Mouse (Mus musculus) liver, embryonic 14.5 days (tissue): ENCODE results near the gene Adi1. TPM values are rescaled to one million over a fixed set of nuclear protein-coding genes. Genes with fewer than 3 reads are reported as not detected.

Experiments used
- ATAC-seq: fragments of 200-750 bp; cut with Nextera tagmentation; 2 replicates; pipeline ENCODE4 v1.8.0; 2017; ENCODE audit warnings: moderate number of reproducible peaks, mild to moderate bottlenecking, moderate library complexity; ENCODE audit not compliant: insufficient read depth
- DNase-seq, 3 experiments: peaks; one replicate each; pipeline ENCODE4 v3.0.0-alpha.2; 2012 to 2013; ENCODE audit warnings: low read depth in 3 of 3, low spot score in 3 of 3
- H3K27ac ChIP-seq: fragments of 300-500 bp; sonication (generic); 2 replicates; pipeline ENCODE4 v1.5.1; 2014; ENCODE audit warnings: moderate library complexity, mild to moderate bottlenecking, control low read depth, inconsistent platforms
- H3K27me3 ChIP-seq: fragments of 300-500 bp; sonication (generic); 2 replicates; pipeline ENCODE4 v1.6.1; 2014; ENCODE audit warnings: mild to moderate bottlenecking, low read length, moderate library complexity; ENCODE audit not compliant: control insufficient read depth, insufficient read depth
- H3K36me3 ChIP-seq: fragments of 300-500 bp; sonication (generic); replicated peaks from 2 replicates; pipeline ENCODE4 v1.6.1; 2014; ENCODE audit warnings: low read depth; ENCODE audit not compliant: control insufficient read depth, insufficient read depth
- H3K4me1 ChIP-seq, 2 experiments: fragments of 200-500 bp in 1 of 2; fragments of 300-500 bp in 1 of 2; sonication (generic) in 1 of 2; replicated peaks; 2 replicates each; pipeline ENCODE4 v1.6.1; 2012 to 2014; ENCODE audit warnings: antibody characterized with exemption in 1 of 2, inconsistent platforms in 1 of 2, low read length in 1 of 2; ENCODE audit not compliant: control insufficient read depth in 2 of 2, insufficient read depth in 2 of 2
- H3K4me2 ChIP-seq: fragments of 300-500 bp; sonication (generic); 2 replicates; pipeline ENCODE4 v1.6.1; 2014; ENCODE audit warnings: low read depth, mild to moderate bottlenecking, control low read depth, moderate library complexity
- H3K4me3 ChIP-seq, 2 experiments: fragments of 200-500 bp in 1 of 2; fragments of 300-500 bp in 1 of 2; sonication (generic) in 1 of 2; 2 replicates each; pipeline ENCODE4 v1.5.1; 2012 to 2014; ENCODE audit warnings: low read depth in 2 of 2, low read length in 2 of 2, mild to moderate bottlenecking in 2 of 2, control low read depth in 1 of 2, inconsistent platforms in 1 of 2, moderate library complexity in 1 of 2; ENCODE audit not compliant: insufficient read depth in 1 of 2
- H3K9ac ChIP-seq: fragments of 300-500 bp; sonication (generic); replicated peaks from 2 replicates; pipeline ENCODE4 v1.6.1; 2014; ENCODE audit warnings: mild to moderate bottlenecking, control low read depth, moderate library complexity
- H3K9me3 ChIP-seq: fragments of 300-500 bp; sonication (generic); 2 replicates; pipeline ENCODE4 v1.6.1; 2016; ENCODE audit warnings: low read length, mixed read lengths; ENCODE audit not compliant: control insufficient read depth
- CTCF ChIP-seq: IDR thresholded peaks from 2 replicates; pipeline ENCODE4 v1.5.1; 2016; ENCODE audit warnings: antibody characterized with exemption, low read depth, control low read depth
- EP300 ChIP-seq: IDR thresholded peaks from 2 replicates; pipeline ENCODE4 v1.6.1; 2016; ENCODE audit warnings: antibody characterized with exemption, low read depth
- WGBS: fragments of 180-500 bp; shearing (Covaris S2); extraction: QIAGEN DNeasy Blood & Tissue Kit; methylation state at CpG from one replicate; pipeline ENCODE4 v1.1.7; 2014; ENCODE audit not compliant: insufficient replicate concordance; 5-methylcytosine and 5-hydroxymethylcytosine counted together
- polyA plus RNA-seq, 2 experiments: library from polyadenylated mRNA; depleted of rRNA in 1 of 2; stranded (reverse) in 1 of 2; unstranded in 1 of 2; fragments of >200 nt; fragmentation: Nextera tagmentation in 1 of 2; extraction: Ambion mirVana in 1 of 2; gene quantifications; 2 replicates each; pipeline versions ENCODE4 v1.2.1 to v1.2.3; 2012 to 2014

Adi1 gene
- polyA plus RNA-seq, 2 experiments, result 17.2 to 41.0 TPM

DNA sequence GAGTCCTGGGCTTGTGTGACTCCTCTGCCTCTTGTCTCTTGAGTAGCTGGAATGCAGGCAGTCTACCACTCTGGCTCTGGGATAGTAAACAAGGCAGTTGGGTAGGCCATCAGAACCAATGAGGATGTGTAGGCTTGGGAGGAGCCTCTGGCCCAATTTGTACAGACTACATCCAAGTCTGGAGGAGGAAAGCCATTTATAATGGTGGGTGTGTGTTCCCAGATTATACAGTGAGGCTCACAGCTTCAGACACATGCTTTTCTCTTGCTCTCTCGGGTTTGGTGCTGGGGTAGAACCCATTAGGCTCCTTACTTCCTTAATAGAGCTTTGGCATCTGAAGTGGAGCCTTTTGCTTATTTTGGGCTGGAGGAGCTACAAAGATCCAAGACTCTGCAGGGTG, 9.6 kb downstream of the Adi1 start:
- ATAC-seq (no peak), DNase-seq (no peak)
- peaks cover 0 to 5% of the 10 kb centered on the region in 2 experiments; a peak in 2 of 4 replicates for H3K4me1 ChIP-seq
- 59% methylated on average over 1 of the region's 1 CpGs for WGBS
- H3K4me2 ChIP-seq, result no peak overlapping the region
- H3K9ac ChIP-seq, result no peak overlapping the region
- H3K36me3 ChIP-seq, result peaks cover 5% of the 10 kb centered on the region
- no peak for TF ChIP-seq CTCF
- TF ChIP-seq EP300, result no peak
- H3K9me3 ChIP-seq, result no peaks in the 10 kb centered on the region
- no peak overlapping the region for H3K27ac ChIP-seq
- H3K4me3 ChIP-seq, result no peak overlapping the region
- no peaks in the 10 kb centered on the region for H3K27me3 ChIP-seq

DNA sequence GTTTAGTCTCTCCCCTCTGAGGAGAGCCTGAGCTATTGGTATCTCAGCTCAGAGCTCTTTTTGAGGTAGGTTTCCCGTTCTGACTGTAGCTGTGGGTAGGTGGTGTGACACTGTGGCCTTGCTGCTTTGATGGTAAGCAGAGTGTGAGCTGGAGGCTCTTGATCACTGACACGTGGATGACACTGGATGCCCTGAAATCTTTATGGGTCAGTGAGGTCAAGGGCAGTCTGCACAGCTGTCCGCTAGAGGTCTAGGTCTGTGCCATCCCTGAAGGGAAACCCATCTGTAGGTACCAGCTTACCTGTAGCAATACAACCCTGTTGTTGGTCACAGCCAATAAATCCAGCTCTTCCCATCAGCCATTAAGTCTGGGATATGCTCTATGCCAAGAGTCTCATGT, 10.7 kb downstream of the Adi1 start:
- H3K36me3 ChIP-seq, result peaks cover 9% of the 10 kb centered on the region
- ATAC-seq, result peak; percentile 19; the same call in 1 of the 2 replicates
- H3K27ac ChIP-seq, result no peak overlapping the region

DNA sequence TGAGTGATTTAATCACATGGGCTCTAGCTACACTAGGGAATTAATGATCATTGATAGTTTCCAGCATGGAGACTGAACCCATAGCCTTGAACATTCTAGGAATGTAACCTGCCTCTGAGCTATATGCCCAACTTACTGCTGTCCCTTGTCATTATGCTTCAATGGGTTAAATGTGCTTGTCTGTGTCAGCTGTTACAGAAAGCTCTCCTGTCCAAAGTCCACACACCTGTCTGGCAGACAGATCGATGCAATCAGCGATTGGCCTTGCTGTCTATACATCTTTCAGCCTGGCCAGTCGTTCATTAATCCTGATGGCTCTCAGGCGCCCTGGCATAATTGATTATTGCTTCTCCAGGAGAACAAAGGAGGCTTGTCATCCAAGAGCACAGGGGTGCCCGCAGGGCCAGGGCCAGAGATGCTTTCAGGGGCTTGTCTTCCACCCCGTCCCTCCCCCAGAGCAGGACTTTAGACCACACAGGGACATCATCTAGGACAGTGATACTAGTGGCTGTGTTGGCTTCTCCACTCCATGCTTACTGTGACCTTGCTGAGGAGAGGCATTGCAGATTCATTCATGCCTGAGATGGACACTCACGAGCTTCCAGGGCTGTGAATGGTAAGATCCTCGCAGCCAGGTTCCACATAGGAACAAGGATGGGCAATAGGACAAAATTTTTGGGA, 11.3 kb downstream of the Adi1 start:
- H3K36me3 ChIP-seq, result peaks cover 14% of the 10 kb centered on the region
- WGBS, result 62% methylated on average over 8 of the region's 8 CpGs
- H3K27ac ChIP-seq, result no peak overlapping the region
- H3K27me3 ChIP-seq, result no peaks in the 10 kb centered on the region
- H3K4me2 ChIP-seq, result no peak overlapping the region
- no peak overlapping the region for H3K4me3 ChIP-seq
- H3K4me1 ChIP-seq, result peaks cover 0 to 5% of the 10 kb centered on the region in 2 experiments; a peak in 2 of 4 replicates
- H3K9ac ChIP-seq, result no peak overlapping the region
- H3K9me3 ChIP-seq, result no peaks in the 10 kb centered on the region
- TF ChIP-seq EP300 (no peak), CTCF (no peak)
- peak; percentile 56; the same call in 1 of the 2 replicates for ATAC-seq
- no peak for DNase-seq

More for the DNA sequence above, 10.7 kb downstream of the Adi1 start:
- H3K4me1 ChIP-seq, result peaks cover 0 to 5% of the 10 kb centered on the region in 2 experiments; a peak in 2 of 4 replicates
- TF ChIP-seq EP300 (no peak), CTCF (no peak)
- H3K4me3 ChIP-seq, result no peak overlapping the region
- no peaks in the 10 kb centered on the region for H3K9me3 ChIP-seq
- H3K27me3 ChIP-seq, result no peaks in the 10 kb centered on the region
- DNase-seq, result no peak
- no peak overlapping the region for H3K9ac ChIP-seq
- H3K4me2 ChIP-seq, result no peak overlapping the region
- WGBS, result 55% methylated on average over 3 of the region's 3 CpGs

DNA sequence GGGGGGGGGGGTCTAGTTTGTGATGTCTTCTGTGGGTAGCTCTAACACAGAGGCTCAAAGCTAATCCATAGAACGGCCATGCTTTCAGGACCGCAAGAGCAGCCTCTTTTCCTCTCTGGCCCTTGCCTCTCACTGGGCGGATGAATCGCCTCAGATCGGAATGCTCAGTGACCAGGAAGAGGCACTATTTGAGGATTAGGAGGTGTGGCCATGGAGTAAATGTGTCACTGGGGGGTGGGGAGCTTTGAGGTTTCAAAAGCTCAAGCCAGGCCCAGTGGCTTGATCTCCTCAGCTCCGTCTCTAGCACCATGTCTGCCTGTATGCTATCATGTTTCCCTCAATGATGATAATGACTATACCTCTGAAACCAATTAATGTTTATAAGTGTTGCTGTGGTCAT, 14.0 kb downstream of the Adi1 start:
- H3K27me3 ChIP-seq, result no peaks in the 10 kb centered on the region
- no peak overlapping the region for H3K9ac ChIP-seq
- no peak overlapping the region for H3K4me2 ChIP-seq
- 86% methylated on average over 6 of the region's 6 CpGs for WGBS
- TF ChIP-seq EP300 (no peak), CTCF (no peak)
- ATAC-seq (no peak), DNase-seq (no peak)
- H3K4me1 ChIP-seq, result peaks cover 0 to 5% of the 10 kb centered on the region in 2 experiments; a peak in 2 of 4 replicates
- peaks cover 15% of the 10 kb centered on the region for H3K36me3 ChIP-seq
- no peaks in the 10 kb centered on the region for H3K9me3 ChIP-seq
- no peak overlapping the region for H3K4me3 ChIP-seq
- H3K27ac ChIP-seq, result no peak overlapping the region

GRCm38 (mm10) chr12:28690730-28691129, 15.7 kb downstream of the Adi1 start:
- no peak for DNase-seq
- Histone ChIP-seq H3K9me3 (no peaks in the 10 kb centered on the region), H3K36me3 (peaks cover 15% of the 10 kb centered on the region), H3K4me3 (no peak overlapping the region), H3K4me2 (no peak overlapping the region), H3K27ac (no peak overlapping the region), H3K27me3 (no peaks in the 10 kb centered on the region), H3K9ac (no peak overlapping the region), H3K4me1 (peaks cover 0 to 5% of the 10 kb centered on the region in 2 experiments; a peak in 2 of 4 replicates)
- no peak for ATAC-seq
- no peak for TF ChIP-seq EP300
- TF ChIP-seq CTCF, result no peak
- WGBS, result 90% methylated on average over 7 of the region's 7 CpGs
